Mouse (Mus musculus): ENCODE measurements around the gene Vtn.

Gene Vtn

DNA sequence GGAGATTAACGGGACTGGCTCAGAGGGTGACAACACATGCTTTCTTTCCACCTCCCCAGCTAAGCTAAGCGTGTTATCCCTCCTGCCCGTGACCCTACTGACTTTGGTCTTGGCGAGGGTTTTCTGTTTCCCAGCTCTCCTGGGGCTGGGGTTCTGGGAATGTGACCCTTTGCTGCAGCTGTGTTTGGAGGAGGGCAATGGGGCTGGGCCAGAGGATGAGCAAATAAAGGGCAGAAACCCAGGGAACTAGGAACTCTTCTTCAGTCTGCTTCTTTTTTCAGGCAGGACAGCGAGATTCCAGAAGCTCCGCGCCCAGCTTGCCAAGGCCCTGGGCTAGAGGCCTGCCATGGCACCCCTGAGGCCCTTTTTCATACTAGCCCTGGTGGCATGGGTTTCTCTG is at the start of gene Vtn:
Vtn (plus strand) TSS at position 88 of the 400 bp plus-strand sequence.
- DNase-seq, result no peak

DNA sequence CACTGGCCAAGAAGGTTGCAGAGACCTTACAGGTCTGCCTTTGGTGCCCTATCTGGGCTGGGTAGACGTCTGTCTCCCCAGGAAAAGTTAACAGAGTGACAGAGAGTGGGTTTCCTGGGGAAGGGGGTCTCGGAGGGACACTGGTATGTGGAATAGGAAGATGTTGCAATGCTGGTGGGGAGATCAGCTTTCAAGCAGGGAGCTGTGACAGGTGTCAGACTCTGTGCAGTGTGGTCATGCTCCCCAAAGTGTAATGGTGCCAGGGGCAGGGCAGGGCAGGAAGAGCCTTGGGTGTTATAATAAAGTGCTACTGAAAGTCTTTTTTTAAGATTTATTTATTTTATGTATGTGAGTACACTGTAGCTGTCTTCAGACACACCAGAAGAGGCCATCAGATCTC is 48.6 kb upstream of the Vtn start:
- no peak for DNase-seq

DNA sequence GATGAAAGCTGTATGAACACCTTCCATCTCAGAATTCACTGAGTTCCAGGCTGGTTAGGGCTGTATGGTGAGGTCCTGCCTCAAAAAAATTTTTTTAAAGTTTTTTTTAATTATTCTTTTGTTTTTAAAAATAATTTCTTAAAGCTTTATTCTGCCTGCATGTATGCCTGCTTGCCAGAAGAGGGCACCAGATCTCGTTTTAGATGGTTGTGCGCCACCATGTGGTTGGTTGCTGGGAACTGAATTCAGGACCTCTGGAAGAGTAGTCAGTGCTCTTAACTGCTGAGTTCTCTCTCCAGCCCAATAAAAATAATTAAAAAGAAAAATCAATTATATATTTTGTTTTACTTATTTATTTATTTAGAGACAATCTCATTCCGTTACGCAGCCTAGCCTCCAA is 45.2 kb upstream of the Vtn start:
- peak; percentile 60 to 69 for DNase-seq

DNA sequence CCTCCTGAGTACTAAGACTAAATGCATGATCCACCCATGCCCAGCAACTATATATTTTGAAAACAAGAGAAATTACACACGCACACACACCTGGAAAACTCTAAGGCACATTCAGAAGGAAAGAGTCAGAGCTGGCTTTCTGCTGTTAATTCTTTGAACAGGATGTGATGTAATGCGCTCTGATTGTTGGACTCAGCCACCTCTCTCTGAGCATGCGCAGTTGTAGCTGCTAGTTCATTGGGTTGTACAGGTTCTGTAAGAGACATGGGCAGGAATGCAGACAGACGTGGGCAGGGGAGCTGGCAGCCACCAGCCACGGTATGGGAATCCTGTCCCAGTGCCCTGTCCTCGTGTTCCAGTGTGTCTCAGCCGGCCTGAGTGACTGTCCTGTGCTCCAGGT is 44.6 kb upstream of the Vtn start:
- no peak for DNase-seq

DNA sequence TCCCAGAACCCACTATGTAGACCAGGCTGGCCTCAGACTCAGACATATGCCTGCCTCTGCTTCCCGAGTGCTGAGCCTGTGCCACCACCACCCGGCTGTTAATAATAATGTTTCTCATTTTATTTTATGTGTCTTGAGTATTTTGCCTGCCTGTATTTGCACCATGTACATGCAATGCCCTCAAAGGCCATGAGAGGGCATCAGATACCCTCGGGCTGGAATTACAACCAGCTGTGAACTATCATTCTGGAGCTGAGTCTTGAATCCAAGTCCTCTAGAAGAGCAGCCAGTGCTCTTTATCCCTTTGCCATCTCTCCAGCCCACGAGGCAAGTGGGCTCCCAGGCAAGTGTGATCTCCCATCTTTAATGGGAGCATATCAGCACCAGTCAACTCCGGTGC is 43.6 kb upstream of the Vtn start:
- peak; percentile 15 to 33 for DNase-seq

DNA sequence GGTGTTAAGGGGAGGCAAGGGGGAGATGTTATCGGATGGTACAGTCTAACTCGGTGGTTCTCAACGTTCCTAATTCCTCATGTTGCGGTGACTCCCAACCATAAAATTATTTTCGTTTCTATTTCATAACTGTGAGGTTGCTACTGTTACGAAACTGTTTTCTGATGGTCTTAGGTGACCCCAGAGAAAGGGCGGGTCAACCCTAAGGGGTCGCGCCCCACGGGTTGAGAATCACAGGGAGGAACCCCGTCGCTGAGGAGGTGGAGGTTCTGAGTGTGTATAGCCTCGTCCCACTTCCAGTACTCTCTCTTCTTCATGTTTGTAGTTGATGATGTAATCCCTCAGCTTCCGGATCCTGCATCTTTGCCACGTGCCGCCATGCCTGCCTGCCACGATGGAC is 40.2 kb upstream of the Vtn start:
- DNase-seq, result no peak

DNA sequence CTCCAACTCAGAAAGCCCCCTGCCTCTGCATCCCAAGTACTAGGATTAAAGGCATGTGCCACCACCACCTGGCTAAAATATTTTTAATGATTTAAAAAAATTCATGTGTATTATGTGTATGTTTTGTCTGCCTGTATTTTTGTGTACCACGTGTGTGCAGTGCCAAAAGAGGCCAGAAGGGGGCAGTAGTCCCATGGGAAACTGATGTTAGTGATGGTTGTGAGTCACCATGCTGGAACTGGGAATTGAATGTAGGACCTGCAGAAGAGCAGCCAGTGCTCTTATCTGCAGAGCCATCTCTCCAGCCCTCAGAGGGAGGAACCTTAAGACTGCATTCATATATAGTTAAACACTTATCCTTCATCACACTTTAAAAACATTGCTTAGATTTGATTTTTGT is 37.0 kb upstream of the Vtn start:
- no peak for DNase-seq

DNA sequence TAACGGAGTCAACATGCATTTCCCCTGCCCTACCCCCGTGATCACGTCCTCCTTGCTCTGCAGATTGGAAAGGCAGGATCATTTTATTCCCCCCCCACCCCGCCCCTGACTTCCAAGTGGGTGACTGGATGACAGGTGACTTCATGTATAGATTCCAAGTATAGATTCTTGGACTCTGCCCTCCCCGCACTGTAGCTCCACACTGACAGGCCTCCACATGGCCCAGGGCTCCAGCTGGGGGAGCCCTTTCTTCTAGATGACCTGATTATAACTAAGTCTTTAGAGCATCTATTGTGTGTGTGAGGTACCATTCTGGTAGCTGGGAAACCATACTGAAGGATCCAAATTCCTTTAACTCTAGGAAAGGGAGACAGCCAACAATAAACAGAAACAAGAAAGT is 36.2 kb upstream of the Vtn start:
- no peak for DNase-seq

DNA sequence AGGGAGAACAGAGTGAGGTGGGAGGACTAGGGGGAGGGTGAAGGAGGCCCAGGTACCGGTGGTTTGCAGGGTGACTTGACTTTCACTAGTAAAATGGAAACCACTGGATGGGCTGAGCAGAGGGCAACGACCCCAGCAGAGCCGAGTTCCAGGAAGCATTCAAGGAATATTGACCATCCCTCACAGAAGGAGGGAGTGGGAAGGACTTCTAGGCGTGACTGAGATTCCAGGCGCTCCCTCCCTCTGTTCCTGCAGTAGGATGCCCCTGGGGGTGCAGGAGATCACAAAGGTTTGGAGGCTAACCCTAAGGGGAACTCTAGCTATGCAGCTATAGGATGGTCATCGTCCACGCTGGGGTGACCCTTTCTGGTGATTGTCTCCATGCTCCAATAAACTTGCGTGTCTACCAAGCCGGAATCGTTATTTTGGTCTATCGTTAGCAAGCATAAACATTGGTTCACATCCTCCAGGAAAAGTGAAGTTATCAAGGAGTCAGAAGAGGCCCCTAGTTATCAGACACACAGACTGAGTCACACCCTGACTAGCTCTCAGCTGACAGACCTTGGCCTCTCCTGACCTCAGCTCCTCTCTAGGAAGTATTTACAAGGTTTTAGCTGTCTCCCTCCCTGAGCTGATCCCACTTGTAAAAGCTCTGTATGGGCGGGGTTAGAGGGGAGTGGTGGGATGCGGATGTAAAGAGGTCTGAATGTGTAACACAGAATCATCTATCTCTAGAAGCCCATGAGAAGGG is 35.4 kb upstream of the Vtn start:
- no peak for DNase-seq

DNA sequence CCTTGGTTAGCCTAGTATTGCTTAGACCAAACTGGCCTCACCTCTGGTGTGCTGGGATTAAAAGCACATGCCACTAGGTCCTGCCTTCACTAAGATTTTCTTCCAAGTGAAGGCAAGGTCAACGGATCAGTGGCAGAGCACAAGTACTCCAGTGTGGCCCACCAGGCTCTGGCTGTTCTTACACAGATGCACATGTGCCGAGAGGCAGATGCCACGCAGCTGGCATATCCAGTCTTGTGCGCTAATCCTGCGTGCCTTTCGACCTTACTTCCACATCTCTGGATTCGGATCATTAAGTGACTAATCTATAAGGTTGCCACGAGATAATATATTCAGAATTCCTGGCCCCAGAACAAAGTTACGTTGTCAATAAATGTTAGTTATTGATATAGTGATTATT is 33.8 kb upstream of the Vtn start:
- DNase-seq, result no peak

DNA sequence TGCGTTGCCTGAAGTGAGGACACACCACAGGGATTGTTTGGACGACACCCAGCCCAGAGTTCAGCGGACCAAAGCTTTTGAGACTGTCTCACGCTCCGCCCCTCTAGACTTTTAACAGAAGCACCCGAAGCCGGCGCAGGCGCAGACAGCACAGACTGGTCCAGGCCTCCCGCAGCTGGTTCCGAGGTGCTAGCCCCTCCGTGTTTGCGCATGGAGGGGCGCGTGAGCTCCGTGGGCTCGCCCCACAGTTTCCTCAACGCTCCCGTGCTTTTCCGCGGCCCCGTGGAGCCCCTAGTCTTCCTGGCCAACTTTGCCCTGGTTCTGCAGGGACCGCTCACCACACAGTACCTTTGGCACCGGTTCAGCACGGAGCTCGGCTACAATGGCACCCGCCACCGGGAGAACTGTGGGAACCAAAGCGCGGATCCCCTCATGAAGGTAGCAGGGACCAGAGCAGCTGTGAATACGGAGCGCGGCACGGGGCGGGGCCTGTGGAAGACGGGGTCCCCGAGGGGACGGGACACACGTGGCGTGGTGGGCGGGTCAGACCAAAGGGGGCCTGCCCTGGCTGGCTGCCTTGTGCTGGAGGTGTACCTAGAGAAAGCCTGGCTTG is 33.2 kb upstream of the Vtn start, which contains the start of gene Slc46a1:
Slc46a1 (plus strand) TSS at position 130 of the 613 bp plus-strand sequence.
- peak; percentile 71 to 80 for DNase-seq

DNA sequence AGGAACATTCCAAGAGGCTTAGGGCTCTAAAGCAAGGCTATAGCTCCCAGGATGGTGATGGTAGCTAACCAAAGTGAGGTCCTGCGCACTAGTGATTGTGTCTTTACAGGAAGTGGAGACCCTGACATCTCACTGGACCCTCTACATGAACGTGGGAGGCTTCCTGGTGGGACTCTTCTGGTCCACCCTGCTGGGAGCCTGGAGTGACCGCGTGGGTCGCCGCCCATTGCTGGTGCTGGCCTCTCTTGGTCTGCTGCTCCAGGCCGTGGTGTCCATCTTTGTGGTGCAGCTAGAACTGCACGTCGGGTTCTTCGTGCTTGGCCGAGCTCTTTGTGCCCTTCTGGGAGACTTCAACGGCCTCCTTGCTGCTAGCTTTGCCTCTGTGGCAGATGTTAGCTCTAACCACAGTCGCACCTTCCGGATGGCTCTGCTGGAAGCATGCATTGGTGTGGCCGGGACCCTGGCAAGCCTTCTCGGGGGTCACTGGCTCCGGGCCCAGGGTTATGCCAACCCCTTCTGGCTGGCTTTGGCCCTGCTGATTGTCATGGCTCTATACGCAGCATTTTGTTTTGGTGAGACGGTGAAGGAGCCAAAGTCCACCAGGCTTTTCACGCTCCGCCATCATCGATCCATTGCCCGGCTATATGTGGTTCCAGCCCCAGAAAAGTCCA is 32.5 kb upstream of the Vtn start:
- DNase-seq, result no peak

DNA sequence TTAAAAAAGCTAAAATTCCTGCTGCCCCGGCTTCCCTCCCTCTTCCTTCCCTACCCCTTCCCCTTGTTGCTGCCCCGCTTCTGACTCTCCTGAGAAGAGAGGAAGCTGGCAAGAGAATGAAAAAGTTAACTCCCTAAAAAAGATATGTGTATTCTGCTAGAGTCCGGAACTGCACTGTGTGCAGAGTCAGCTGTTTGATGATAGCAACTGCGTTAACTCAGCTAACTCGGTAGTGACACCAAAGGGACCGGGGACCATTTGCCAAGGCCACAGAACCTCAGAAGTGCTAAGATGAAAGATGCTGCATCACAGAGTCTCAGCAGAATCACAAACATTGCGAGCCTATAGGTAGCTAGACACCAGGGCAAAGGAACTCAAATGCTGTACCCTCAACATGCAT is 31.4 kb upstream of the Vtn start:
- DNase-seq, result no peak

DNA sequence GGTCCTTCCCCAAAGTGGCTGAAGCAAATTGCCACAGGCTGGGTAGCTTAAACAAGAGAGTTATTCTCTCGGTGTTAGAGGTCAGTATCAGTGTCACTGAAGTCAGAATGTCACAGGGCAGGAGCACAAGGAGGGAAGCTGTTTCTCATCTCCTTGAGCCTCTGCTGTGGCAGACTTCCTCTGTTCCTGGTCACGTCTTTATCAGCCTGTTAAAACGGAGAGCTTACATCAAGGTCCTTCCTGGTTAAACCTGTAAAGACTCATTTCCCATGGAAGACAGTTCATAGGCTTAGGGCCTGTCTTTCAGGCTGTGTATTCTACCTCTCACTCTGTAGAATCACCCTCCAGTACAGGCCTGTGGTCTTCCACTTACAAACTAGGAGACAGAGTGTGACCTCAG is 31.0 kb upstream of the Vtn start:
- DNase-seq, result no peak

DNA sequence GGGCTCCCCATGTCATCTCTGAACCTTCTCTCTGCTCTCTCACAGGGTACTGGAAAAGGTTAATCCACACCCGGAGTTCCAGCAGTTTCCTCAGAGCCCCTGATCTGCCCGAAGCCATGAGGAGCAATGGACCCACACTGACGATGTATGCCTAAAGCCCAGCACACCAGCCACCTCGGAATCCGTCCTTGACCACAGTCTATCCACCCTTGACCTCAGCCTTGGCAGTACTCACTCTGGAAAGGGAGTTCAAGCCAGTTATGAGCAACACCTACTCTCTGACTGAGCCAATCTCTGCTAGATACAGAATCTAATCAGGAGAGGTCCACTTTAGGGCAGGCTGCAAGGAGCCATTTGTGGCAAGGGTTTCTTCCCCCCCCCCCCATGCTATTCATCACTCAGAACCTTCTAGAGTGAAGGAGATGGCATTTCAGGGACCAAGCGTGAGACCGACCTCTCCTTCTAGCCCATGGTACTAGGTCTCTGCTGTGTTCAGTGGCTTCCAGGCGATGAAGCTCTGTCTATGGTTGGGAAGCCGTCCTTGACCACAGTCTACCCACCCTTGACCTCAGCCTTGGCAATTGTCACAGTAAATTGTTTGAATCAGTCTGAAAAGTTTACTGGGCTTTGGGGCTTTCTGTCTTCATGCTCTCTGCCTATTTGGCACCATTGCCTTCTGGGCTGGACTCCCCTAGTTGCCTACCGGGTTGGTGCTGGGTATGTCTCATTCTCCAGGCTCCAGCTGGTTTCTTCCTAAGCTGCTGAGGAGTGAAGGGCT is 27.4 kb upstream of the Vtn start:
- DNase-seq, result no peak

DNA sequence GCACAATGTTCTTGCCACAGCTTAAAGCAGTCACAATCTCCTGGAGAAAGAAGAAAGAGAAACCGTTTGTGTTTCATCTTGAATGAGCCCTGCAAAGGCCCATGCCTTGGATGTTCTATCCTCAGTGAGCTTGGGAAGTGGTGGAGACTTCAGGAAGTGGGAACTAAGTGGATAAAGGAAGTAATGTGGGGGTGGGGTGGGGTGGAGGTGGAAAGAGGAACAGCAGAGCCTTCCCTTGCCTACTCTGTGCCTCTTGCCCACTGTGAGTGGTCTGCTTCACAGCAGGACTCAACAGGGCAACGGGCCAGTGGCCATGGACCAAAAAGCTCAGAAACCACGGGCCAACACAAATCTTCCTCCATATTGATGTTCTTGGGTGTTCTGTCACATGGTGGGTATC is 23.6 kb upstream of the Vtn start:
- no peak for DNase-seq

DNA sequence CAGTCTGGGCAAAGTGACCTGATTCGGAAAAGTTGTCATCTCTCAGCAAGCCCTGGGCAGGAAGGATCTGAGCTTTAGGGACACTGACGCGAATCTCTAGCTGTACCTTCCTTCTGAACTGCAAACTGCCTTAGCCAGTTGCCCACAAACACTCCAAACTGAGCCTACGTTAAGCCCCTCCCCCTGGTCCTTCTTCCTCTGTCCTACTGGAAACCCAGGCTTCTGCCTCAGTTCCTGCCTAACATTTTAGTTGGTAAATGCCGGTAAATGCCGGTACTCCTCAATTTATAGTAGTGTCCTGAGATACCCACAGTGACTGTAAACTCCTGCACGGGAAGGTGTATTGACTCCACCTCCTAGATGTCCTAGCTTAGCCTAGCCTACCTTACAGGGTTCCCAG is 15.3 kb upstream of the Vtn start:
- DNase-seq, result no peak

DNA sequence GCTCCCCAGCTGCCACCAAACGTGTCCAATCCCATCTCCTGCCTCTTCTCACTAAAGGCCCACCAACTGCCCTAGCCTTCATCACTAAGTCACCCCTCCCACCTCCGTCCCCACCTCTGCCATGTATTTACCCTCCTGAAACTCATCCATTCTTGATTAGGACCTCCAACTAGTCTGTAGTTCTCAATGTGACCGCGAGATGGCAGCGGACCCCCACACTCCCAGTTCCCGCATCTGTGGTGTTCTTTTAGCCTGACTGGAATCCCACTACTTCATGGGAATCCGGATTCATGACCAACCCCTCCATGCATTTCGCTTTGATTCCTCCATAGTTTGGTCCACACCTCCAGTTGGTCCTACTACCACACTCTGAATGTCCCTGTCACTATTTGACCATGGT is 10.7 kb upstream of the Vtn start:
- peak; percentile 48 to 59 for DNase-seq

DNA sequence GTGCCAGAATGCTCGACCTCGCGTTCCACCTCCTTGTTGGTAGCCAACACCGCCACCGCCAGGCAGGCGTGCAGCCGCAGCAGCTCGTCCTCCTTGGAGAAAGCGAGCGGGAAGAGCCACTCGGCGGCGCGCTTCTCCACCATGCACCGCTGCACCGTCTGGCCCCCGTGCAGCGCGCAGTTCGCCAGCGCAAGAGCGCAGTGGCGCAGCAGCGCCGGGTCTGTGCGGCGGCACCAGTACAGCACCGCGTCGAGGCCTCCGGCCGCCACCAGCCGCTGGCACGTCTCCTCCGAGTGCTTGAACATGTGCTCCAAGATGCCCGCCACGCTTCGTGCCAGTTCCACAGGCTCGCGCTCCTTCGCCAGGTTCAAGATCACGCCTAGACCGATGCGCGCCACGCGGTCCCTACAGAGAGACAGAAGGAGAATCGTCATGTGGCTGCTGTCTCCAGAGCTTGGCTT is 8.1 kb upstream of the Vtn start:
- peak in 1 of 2 experiments; percentile 33 for DNase-seq

DNA sequence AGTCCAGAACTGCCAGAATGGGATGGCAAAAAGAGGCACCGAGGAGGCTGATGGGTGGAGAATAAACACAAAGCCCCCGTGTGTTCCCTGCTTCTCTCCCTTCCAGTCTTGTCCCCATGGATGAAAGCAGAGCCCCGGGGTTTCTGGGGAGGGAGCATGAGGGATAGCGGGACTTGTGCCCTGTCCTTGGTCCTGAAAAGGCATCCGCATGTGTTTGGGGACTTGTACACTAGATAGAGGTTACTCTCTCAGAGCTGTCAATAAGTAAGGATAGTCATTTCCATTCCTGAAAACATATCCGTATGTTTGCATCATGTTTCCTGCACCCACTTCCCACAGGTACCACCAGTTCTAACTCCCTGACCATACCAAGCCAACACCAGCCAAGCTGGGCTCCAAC is 3.0 kb upstream of the Vtn start:
- DNase-seq, result no peak

DNA sequence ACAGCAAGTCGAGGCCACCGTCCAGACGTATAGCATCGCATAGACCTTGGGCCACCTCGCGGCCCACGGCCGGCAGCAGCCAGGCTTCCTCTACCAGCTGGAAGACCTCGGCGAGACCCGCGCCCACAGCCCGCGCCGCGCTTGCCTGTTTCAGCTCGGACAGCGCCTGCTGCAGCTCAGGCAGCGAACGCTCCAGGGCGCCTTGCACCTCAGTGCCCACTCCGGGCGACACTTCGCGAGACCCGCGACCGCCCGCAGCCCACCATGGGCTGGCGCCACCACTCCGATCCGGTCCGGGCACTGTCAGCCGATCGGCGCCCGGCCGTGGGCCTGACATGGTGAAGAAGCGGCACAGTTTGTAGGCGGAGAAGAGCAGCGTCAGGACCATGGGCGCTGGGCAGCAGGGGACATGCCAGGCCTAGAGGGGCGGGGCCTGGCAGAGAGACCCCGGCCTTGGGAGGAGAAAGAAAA is 1.8 kb upstream of the Vtn start:
- peak; percentile 17 to 46 for DNase-seq

DNA sequence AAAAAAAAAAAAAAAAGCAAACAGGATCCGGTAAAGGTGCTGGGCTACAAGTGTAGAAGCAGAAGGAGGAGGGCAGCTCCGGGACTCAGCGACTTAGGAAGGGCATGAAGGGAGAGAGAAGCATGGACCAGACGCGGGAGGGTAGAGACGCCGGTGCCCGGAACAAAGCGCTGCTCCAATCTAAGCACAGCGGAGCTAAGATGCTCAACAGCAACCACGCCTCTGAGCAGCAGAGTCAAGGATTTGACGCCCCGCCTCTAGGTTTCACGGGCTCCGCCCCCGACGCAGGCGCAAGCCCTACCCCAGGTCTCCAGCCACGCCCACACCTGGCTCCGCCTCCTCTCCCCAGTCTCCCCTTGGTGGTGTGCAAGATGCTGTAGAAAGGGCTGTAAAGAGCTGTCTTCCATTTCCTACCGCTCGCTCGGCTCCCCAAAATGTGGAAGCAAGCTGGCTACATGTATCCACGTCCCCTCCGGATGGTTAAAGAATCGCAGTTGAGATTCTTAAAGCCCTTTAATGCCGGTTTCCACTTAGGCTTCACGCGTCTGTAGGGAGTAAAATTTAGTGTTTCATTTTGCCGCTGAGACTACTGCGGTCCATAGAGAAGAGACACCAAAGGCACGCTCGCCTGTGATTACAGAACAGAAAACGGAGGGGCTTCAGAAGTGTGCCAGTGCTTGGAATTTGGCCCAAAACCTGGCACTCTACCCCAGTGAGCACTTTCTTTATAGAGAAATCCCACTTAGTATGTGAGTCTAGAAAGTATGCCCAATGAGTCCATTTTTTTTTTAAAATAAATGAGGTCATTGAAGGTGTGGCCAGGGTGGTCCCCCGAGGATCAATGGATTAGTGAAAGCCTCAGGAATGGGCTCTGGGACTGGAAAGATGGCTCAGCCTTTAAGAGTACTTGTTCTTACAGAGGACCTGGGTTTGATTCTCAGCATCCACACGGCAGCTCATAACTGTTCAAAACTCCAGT is 1.1 kb upstream of the Vtn start, which contains the start of gene Sarm1:
Sarm1 (minus strand) TSS at position 211 of the 979 bp plus-strand sequence.
- DNase-seq, result peak; percentile 99
